Mouse (Mus musculus) MEL (cell line): ENCODE data around the gene Nfyb. TPM values are rescaled to one million over a fixed set of nuclear protein-coding genes. Genes with fewer than 3 reads are reported as not detected.
A peak's percentile ranks its signal among the peaks of the same experiment; 100 is the strongest.

ENCODE experiments used
- DNase-seq: peaks from one replicate; pipeline ENCODE4 v3.0.0; 2011; ENCODE audit warnings: low read depth, low spot score
- H3K27ac ChIP-seq: 2 replicates; pipeline ENCODE4 v1.5.1; 2012; ENCODE audit warnings: low read depth, mild to moderate bottlenecking, control low read depth, low read length, moderate library complexity; ENCODE audit not compliant: control insufficient read depth
- H3K27me3 ChIP-seq, 2 experiments: fragments of 150-350 bp in 1 of 2; sonication (generic) in 1 of 2; 2 replicates each; pipeline ENCODE4 v1.6.1; 2012; ENCODE audit warnings: low read length in 2 of 2, mild to moderate bottlenecking in 2 of 2, improper control_type of control experiment in 1 of 2, moderate library complexity in 1 of 2; ENCODE audit not compliant: insufficient read depth in 2 of 2, control insufficient read depth in 1 of 2
- H3K36me3 ChIP-seq, 2 experiments: 2 replicates each; pipeline ENCODE4 v1.6.1; 2012 to 2014; ENCODE audit warnings: low read length in 2 of 2, improper control_type of control experiment in 1 of 2, inconsistent platforms in 1 of 2, mild to moderate bottlenecking in 1 of 2; ENCODE audit not compliant: insufficient read depth in 2 of 2, control insufficient read depth in 1 of 2
- H3K4me1 ChIP-seq, 2 experiments: fragments of 150-350 bp in 1 of 2; sonication (generic) in 1 of 2; 2 replicates each; pipeline ENCODE4 v1.6.1; 2012; ENCODE audit warnings: low read length in 2 of 2, improper control_type of control experiment in 1 of 2, mild to moderate bottlenecking in 1 of 2; ENCODE audit not compliant: insufficient read depth in 2 of 2, control insufficient read depth in 1 of 2
- H3K4me3 ChIP-seq, 2 experiments: fragments of 150-350 bp in 1 of 2; sonication (generic) in 1 of 2; 2 replicates each; pipeline ENCODE4 v1.5.1; 2012; ENCODE audit warnings: low read depth in 2 of 2, low read length in 2 of 2, mild to moderate bottlenecking in 2 of 2, moderate library complexity in 2 of 2, control low read depth in 1 of 2, improper control_type of control experiment in 1 of 2; ENCODE audit not compliant: control insufficient read depth in 1 of 2, insufficient read depth in 1 of 2
- H3K79me2 ChIP-seq: 2 replicates; pipeline ENCODE4 v1.6.1; 2012; ENCODE audit warnings: mild to moderate bottlenecking, low read length, moderate library complexity; ENCODE audit not compliant: control insufficient read depth, poor library complexity, insufficient read depth
- H3K9ac ChIP-seq: 2 replicates; pipeline ENCODE4 v1.6.1; 2012; ENCODE audit warnings: low read depth, mild to moderate bottlenecking, control low read depth, low read length, moderate library complexity; ENCODE audit not compliant: control insufficient read depth, poor library complexity, severe bottlenecking
- H3K9me3 ChIP-seq: fragments of 150-350 bp; sonication (generic); replicated peaks from 2 replicates; pipeline ENCODE4 v1.6.1; 2012; ENCODE audit warnings: mild to moderate bottlenecking, low read length, improper control_type of control experiment, moderate library complexity; ENCODE audit not compliant: insufficient read depth
- BHLHE40 ChIP-seq: IDR thresholded peaks from 2 replicates; pipeline ENCODE4 v1.6.1; 2012; ENCODE audit warnings: low read depth, mild to moderate bottlenecking, inconsistent platforms, low read length, improper control_type of control experiment, borderline replicate concordance
- CTCF ChIP-seq, 3 experiments: IDR thresholded peaks in 2 of 3; conservative IDR thresholded peaks in 1 of 3; 2 replicates each; pipeline ENCODE4 v1.5.1; 2011 to 2012; ENCODE audit warnings: low read length in 3 of 3, low read depth in 2 of 3, mild to moderate bottlenecking in 2 of 3, improper control_type of control experiment in 1 of 3, inconsistent platforms in 1 of 3, mixed read lengths in 1 of 3, moderate library complexity in 1 of 3; ENCODE audit not compliant: control insufficient read depth in 1 of 3, insufficient read depth in 1 of 3, poor library complexity in 1 of 3, severe bottlenecking in 1 of 3
- ELF1 ChIP-seq: IDR thresholded peaks from 2 replicates; pipeline ENCODE4 v1.6.1; 2014; ENCODE audit warnings: low read depth, mild to moderate bottlenecking, inconsistent platforms, low read length, improper control_type of control experiment, moderate library complexity
- EP300 ChIP-seq, 2 experiments: IDR thresholded peaks; 2 replicates each; pipeline ENCODE4 v1.6.1; 2011; ENCODE audit warnings: improper control_type of control experiment in 2 of 2, low read length in 2 of 2, low read depth in 1 of 2, mild to moderate bottlenecking in 1 of 2
- ETS1 ChIP-seq: IDR thresholded peaks from 2 replicates; pipeline ENCODE4 v1.6.1; 2012; ENCODE audit warnings: low read depth, mild to moderate bottlenecking, inconsistent platforms, low read length, improper control_type of control experiment, moderate library complexity
- GABPA ChIP-seq: IDR thresholded peaks from 2 replicates; pipeline ENCODE4 v1.6.1; 2012; ENCODE audit warnings: low read depth, mild to moderate bottlenecking, inconsistent platforms, low read length, improper control_type of control experiment, moderate library complexity
- HCFC1 ChIP-seq: IDR thresholded peaks from 2 replicates; pipeline ENCODE4 v1.6.1; 2012; ENCODE audit warnings: low read depth, mild to moderate bottlenecking, inconsistent platforms, low read length, improper control_type of control experiment, moderate library complexity
- JUND ChIP-seq: IDR thresholded peaks from 2 replicates; pipeline ENCODE4 v1.6.1; 2011; ENCODE audit warnings: low read depth, mild to moderate bottlenecking, improper control_type of control experiment, low read length
- KAT2A ChIP-seq: conservative IDR thresholded peaks from 2 replicates; pipeline ENCODE4 v1.6.1; 2012; ENCODE audit warnings: low read depth, low read length, improper control_type of control experiment, inconsistent platforms
- MAFK ChIP-seq: IDR thresholded peaks from 2 replicates; pipeline ENCODE4 v1.6.1; 2011; ENCODE audit warnings: low read depth, mild to moderate bottlenecking, low read length, improper control_type of control experiment, borderline replicate concordance
- MAX ChIP-seq: IDR thresholded peaks from 2 replicates; pipeline ENCODE4 v1.6.1; 2011; ENCODE audit warnings: low read length, improper control_type of control experiment
- MAZ ChIP-seq: IDR thresholded peaks from 2 replicates; pipeline ENCODE4 v1.6.1; 2012; ENCODE audit warnings: low read depth, mild to moderate bottlenecking, inconsistent platforms, low read length, improper control_type of control experiment
- MEF2A ChIP-seq: IDR thresholded peaks from 2 replicates; pipeline ENCODE4 v1.6.1; 2014; ENCODE audit warnings: low read depth, mild to moderate bottlenecking, inconsistent platforms, low read length, improper control_type of control experiment; ENCODE audit not compliant: poor library complexity, insufficient replicate concordance, severe bottlenecking; ENCODE audit errors: extremely low read depth
- MXI1 ChIP-seq: IDR thresholded peaks from 2 replicates; pipeline ENCODE4 v1.6.1; 2011; ENCODE audit warnings: mild to moderate bottlenecking, low read depth, low read length, improper control_type of control experiment
- MYC ChIP-seq: IDR thresholded peaks from 2 replicates; pipeline ENCODE4 v1.6.1; 2011; ENCODE audit warnings: low read depth, mild to moderate bottlenecking, low read length, improper control_type of control experiment, moderate library complexity
- NELFE ChIP-seq: IDR thresholded peaks from 2 replicates; pipeline ENCODE4 v1.6.1; 2011; ENCODE audit warnings: low read depth, low read length, improper control_type of control experiment
- POLR2A ChIP-seq, 2 experiments: IDR thresholded peaks; 2 replicates each; pipeline ENCODE4 v1.6.1; 2011 to 2012; ENCODE audit warnings: low read length in 2 of 2, mild to moderate bottlenecking in 2 of 2, control low read depth in 1 of 2, improper control_type of control experiment in 1 of 2, low read depth in 1 of 2, moderate library complexity in 1 of 2; ENCODE audit not compliant: control insufficient read depth in 1 of 2, insufficient read depth in 1 of 2, poor library complexity in 1 of 2
- RCOR1 ChIP-seq: IDR thresholded peaks from 2 replicates; pipeline ENCODE4 v1.6.1; 2012; ENCODE audit warnings: low read depth, mild to moderate bottlenecking, inconsistent platforms, low read length, improper control_type of control experiment
- SIN3A ChIP-seq: IDR thresholded peaks from 2 replicates; pipeline ENCODE4 v1.6.1; 2012; ENCODE audit warnings: low read length, improper control_type of control experiment, inconsistent platforms
- SMC3 ChIP-seq: IDR thresholded peaks from 2 replicates; pipeline ENCODE4 v1.6.1; 2011; ENCODE audit warnings: low read depth, low read length, improper control_type of control experiment
- TBP ChIP-seq: IDR thresholded peaks from 2 replicates; pipeline ENCODE4 v1.8.0; 2011; ENCODE audit warnings: low read depth, low read length, improper control_type of control experiment
- TCF12 ChIP-seq: IDR thresholded peaks from 2 replicates; pipeline ENCODE4 v1.6.1; 2014; ENCODE audit warnings: low read depth, mild to moderate bottlenecking, inconsistent platforms, low read length, improper control_type of control experiment, moderate library complexity
- UBTF ChIP-seq: IDR thresholded peaks from 2 replicates; pipeline ENCODE4 v1.6.1; 2012; ENCODE audit warnings: low read depth, mild to moderate bottlenecking, inconsistent platforms, low read length, improper control_type of control experiment, moderate library complexity, borderline replicate concordance; ENCODE audit not compliant: insufficient read depth
- USF1 ChIP-seq: IDR thresholded peaks from 2 replicates; pipeline ENCODE4 v1.6.1; 2014; ENCODE audit warnings: low read depth, mild to moderate bottlenecking, inconsistent platforms, low read length, improper control_type of control experiment, moderate library complexity
- USF2 ChIP-seq, 2 experiments: IDR thresholded peaks; 2 replicates each; pipeline ENCODE4 v1.6.1; 2011 to 2012; ENCODE audit warnings: improper control_type of control experiment in 2 of 2, low read length in 2 of 2, borderline replicate concordance in 1 of 2, inconsistent platforms in 1 of 2, low read depth in 1 of 2, mild to moderate bottlenecking in 1 of 2; ENCODE audit not compliant: insufficient read depth in 1 of 2
- ZKSCAN1 ChIP-seq: IDR thresholded peaks from 2 replicates; pipeline ENCODE4 v1.6.1; 2012; ENCODE audit warnings: low read depth, mild to moderate bottlenecking, inconsistent platforms, low read length, improper control_type of control experiment, moderate library complexity
- ZMIZ1 ChIP-seq: IDR thresholded peaks from 2 replicates; pipeline ENCODE4 v1.6.1; 2012; ENCODE audit warnings: low read depth, mild to moderate bottlenecking, inconsistent platforms, low read length, improper control_type of control experiment, moderate library complexity
- polyA plus RNA-seq, 2 experiments: library from polyadenylated mRNA; stranded (reverse) in 1 of 2; unstranded in 1 of 2; fragments of >175 nt in 1 of 2; fragments of >200 nt in 1 of 2; gene quantifications; 2 replicates each; pipeline versions ENCODE4 v1.2.1 to v1.2.4; 2012; ENCODE audit warnings: low replicate concordance in 2 of 2, low read depth in 1 of 2; ENCODE audit not compliant: insufficient read length in 2 of 2, insufficient read depth in 1 of 2, missing spikeins in 1 of 2
- total RNA-seq: library from RNA; depleted of rRNA; stranded (reverse); fragments of 300-350 nt; gene quantifications from 2 replicates; pipeline ENCODE4 v1.2.3, GENCODE M21; 2012

The Nfyb gene
- total and polyA plus RNA-seq, 3 experiments, result 32.6 to 38.3 TPM; not detected in 1

- Histone ChIP-seq H3K27ac (peak overlapping the region; percentile 78), H3K36me3 (peaks cover 4 to 38% of the 10 kb centered on the region in 2 experiments), H3K4me3 (peak overlapping the region; percentile 81 to 94), H3K79me2 (peaks cover 11% of the 10 kb centered on the region), H3K27me3 (no peaks in the 10 kb centered on the region), H3K4me1 (peaks cover 12 to 37% of the 10 kb centered on the region in 2 experiments), H3K9ac (peak overlapping the region; percentile 81), H3K9me3 (no peaks in the 10 kb centered on the region)
- DNase-seq, result peak; percentile 88
- TF ChIP-seq USF2 (IDR thresholded peaks at IDR 0.05; ENCODE audit: borderline replicate concordance in 1 of 2, insufficient read depth in 1 of 2, low read depth in 1 of 2, low read length in 2 of 2), result no peak
- 0 out of 4 replicates have a peak, but pooled peaks of 1 of the 2 experiments have one; percentile 13 for TF ChIP-seq EP300 (IDR thresholded peaks at IDR 0.05; ENCODE audit: low read depth in 1 of 2, low read length in 2 of 2)
- peak; percentile 75 for TF ChIP-seq ELF1
- peak in 1 of 2 experiments; percentile 25; a peak in 1 of 4 replicates for TF ChIP-seq POLR2A (IDR thresholded peaks at IDR 0.05; ENCODE audit: control insufficient read depth in 1 of 2, insufficient read depth in 1 of 2, low read depth in 1 of 2, low read length in 2 of 2, poor library complexity in 1 of 2)
- TF ChIP-seq MXI1, result peak; percentile 9; the same call in 1 of the 2 replicates
- no peak for TF ChIP-seq MEF2A
- TF ChIP-seq ETS1, result peak; percentile 31; the same call in 1 of the 2 replicates
- peak; percentile 79; the same call in 1 of the 2 replicates for TF ChIP-seq UBTF
- TF ChIP-seq ZMIZ1, result no peak
- peak; percentile 47 for TF ChIP-seq NELFE
- TF ChIP-seq SIN3A, result peak; percentile 72
- peak; percentile 52 for TF ChIP-seq HCFC1
- 0 out of 2 replicates have a peak, but pooled peaks have one; percentile 12 for TF ChIP-seq USF1
- no peak for TF ChIP-seq MAFK
These were observed 64.5 kb downstream of the Nfyb start for GRCm38 (mm10) chr10:82699296-82699941.

GRCm38 (mm10) chr10:82698712-82699261 is 65.2 kb downstream of the Nfyb start:
- peaks cover 12 to 37% of the 10 kb centered on the region in 2 experiments for H3K4me1 ChIP-seq
- peaks cover 11% of the 10 kb centered on the region for H3K79me2 ChIP-seq
- H3K27me3 ChIP-seq, result no peaks in the 10 kb centered on the region
- H3K4me3 ChIP-seq, result peak overlapping the region; percentile 81 to 94
- peak overlapping the region; percentile 98 for H3K27ac ChIP-seq
- no peaks in the 10 kb centered on the region for H3K9me3 ChIP-seq
- peaks cover 3 to 39% of the 10 kb centered on the region in 2 experiments for H3K36me3 ChIP-seq
- H3K9ac ChIP-seq, result peak overlapping the region; percentile 81
- peak; percentile 89 for DNase-seq
- TF ChIP-seq MAZ (peak; percentile 73; the same call in 1 of the 2 replicates), HCFC1 (peak; percentile 80), RCOR1 (no peak), MYC (no peak), TCF12 (peak; percentile 54), SMC3 (no peak), KAT2A (no peak), TBP (no peak; the same call in 1 of the 2 replicates), GABPA (no peak), MAX (peak; percentile 90), ZMIZ1 (no peak), MXI1 (peak; percentile 77), BHLHE40 (peak; percentile 95), ZKSCAN1 (no peak), CTCF (IDR thresholded peaks at IDR 0.05 in 2 of 3, conservative IDR thresholded peaks at IDR 0.05 in 1 of 3; ENCODE audit: control insufficient read depth in 1 of 3, insufficient read depth in 1 of 3, low read depth in 2 of 3, low read length in 3 of 3, poor library complexity in 1 of 3, severe bottlenecking in 1 of 3) (peak in 1 of 3 experiments; percentile 13; a peak in 1 of 6 replicates), EP300 (IDR thresholded peaks at IDR 0.05; ENCODE audit: low read depth in 1 of 2, low read length in 2 of 2) (no peak), JUND (no peak), NELFE (peak; percentile 2; the same call in 1 of the 2 replicates), UBTF (no peak), SIN3A (no peak; the same call in 1 of the 2 replicates)
